Mouse (Mus musculus): ENCODE measurements around the gene Cavin2.
A peak's percentile ranks its signal among the peaks of the same experiment; 100 is the strongest.

The Cavin2 gene

DNA sequence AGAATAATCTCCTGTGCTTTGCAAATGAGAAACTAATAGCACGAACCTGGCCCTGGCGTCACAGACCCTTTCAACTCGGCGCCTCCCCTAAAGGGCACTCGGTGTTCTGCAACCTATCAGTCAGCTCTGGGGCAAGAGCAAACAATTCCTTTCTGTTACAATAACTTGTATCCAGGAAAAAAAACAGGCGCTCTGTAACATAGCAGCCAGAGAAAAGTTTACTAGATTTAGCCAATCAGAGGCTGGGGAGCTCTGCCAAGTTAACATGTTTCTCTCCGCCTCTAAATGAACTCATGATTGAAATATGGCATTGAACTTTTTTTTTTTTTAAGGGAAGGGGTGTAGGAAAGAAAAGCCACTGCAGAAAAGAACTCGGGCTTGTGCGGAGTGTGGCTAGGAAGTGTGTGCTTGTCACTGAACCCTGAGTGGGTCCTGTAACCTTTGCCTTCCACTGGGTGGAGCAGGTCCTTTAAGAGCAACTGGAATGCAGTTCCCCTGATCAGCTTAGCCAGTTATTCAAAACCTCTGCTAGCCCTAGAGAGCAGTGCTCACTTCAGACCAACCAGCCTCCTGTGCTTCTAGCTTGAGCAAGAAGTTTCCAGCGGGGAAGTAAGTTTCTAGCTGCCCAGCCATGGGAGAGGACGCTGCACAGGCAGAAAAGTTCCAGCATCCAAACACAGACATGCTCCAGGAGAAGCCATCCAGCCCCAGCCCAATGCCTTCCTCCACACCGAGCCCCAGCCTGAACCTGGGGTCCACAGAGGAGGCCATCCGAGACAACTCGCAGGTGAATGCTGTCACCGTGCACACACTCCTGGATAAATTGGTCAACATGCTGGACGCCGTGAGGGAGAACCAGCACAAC is at the start of gene Cavin2:
Gene Cavin2, plus strand, starts transcription at position 372 of the 865 bp plus-strand sequence.
- DNase-seq, result peak; percentile 23 to 32

- peak; percentile 34 to 55 for DNase-seq
These were observed 47.5 kb upstream of the Cavin2 start for GRCm38 (mm10) chr1:51241311-51241986.

GRCm38 (mm10) chr1:51243294-51243693 is 45.6 kb upstream of the Cavin2 start:
- peak; percentile 74 to 90 for DNase-seq

GRCm38 (mm10) chr1:51243869-51244268 is 45.1 kb upstream of the Cavin2 start:
- DNase-seq, result peak; percentile 33

DNA sequence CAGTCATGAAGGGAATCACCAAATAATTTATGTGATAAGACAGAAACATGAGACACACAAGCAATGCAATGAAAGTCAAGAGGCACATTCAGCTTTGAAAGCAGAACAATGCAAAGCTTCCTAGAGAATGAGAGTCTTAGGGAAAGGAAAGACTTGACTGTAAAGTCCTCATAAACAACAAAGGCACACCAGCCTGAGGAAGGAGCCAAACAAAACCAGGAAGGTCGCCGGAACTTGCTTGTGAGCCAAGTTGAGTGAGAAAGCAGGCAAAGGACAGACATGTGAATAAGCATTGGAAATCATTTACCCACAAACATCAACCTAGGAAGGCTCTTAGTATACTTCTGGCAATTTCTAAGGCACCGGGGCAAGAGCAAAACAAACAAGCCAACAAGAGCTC is 43.5 kb upstream of the Cavin2 start:
- no peak for DNase-seq

GRCm38 (mm10) chr1:51250302-51250701 is 38.6 kb upstream of the Cavin2 start:
- no peak for DNase-seq

- no peak for DNase-seq
These were observed 23.7 kb upstream of the Cavin2 start for GRCm38 (mm10) chr1:51265118-51265800.

DNA sequence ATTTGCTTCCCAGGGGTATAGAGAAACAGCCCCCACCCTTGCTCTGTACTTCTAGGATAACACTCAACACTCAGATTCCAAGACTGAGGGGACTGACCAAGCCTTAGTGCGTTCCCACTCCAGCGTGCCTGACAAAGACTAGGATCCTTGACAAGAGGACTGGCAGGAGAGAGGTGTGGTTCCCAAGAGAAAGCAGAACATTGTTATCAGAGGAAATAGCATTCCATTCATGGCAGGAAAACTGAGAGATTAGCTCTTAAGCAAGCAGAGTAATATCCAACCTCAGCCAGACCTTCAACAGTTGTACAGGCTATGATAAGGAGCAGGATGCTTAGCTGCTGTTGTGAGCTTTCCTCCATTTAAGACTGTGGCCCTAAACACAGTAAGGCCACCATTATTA is 23.0 kb upstream of the Cavin2 start:
- no peak for DNase-seq

DNA sequence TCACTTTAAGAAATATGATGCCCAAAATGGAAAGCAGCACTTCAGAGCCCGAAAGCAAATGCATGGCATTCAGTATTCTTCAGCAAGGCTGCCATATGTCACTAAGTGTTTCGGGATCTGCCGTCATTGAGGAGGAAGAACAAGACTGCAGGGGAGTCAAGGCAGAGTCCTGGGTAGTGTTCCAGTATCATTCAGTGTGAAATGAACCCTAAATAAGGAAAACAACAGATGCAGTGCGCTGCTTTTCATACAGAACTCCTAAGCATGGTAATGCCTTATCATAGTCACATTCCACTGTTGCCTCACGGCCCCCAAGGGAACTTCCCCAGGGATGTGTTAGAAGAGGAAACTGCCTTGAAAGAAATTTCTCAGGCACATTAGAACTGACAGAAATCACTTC is 21.8 kb upstream of the Cavin2 start:
- DNase-seq, result peak; percentile 19 to 26

GRCm38 (mm10) chr1:51268225-51268624 is 20.7 kb upstream of the Cavin2 start:
- no peak for DNase-seq

- peak; percentile 16 to 24 for DNase-seq
These were observed 18.6 kb upstream of the Cavin2 start for GRCm38 (mm10) chr1:51270196-51270935.

DNA sequence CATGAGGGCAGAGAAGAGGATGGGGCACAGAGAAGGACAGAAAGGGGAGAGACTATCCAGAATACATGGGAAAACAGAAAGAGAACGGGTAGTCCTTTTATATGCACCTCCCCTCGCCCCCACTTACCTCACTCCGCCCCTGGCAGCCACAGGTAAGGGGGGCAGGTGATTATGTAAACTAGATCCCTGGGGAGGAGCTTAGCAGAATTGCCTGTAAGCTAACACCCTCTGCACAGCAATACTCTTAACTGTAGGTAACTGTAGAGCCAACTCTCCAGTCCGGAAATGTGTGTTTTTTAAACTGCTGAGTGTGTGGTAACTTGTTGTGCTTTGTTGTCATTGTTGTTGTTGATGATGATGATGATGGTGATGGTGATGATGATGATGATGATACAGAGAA is 17.1 kb upstream of the Cavin2 start:
- DNase-seq, result no peak

DNA sequence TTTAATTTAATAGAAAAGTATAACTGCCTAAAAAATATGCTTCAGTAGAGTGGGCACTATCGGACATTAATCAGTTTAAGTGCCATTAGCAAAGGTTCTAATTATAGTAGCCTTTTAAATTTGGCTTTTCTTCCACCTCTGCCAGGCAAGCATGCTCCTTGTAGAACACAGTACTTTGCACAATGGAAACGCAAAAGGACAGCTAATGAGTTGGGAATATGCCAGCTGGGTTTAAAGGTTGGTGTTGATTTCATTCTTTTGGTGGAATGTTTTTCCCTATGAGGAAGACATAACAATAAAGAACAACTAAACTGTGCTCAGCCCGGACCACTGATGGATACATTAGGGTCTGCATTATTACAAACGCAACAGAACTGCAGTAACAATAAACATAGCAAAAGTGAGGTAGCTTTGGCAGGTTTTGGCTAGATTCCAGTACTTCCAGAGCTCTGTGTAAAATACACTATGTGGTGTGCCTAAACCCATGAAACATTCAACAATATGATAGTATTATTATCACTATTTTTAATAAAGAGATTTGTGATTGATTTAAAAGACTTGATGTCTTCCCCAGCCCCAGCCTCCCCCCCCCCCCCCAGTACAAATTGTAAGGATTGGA is 16.2 kb upstream of the Cavin2 start:
- DNase-seq, result no peak

- no peak for DNase-seq
These were observed 10.9 kb upstream of the Cavin2 start for GRCm38 (mm10) chr1:51277879-51278567.

DNA sequence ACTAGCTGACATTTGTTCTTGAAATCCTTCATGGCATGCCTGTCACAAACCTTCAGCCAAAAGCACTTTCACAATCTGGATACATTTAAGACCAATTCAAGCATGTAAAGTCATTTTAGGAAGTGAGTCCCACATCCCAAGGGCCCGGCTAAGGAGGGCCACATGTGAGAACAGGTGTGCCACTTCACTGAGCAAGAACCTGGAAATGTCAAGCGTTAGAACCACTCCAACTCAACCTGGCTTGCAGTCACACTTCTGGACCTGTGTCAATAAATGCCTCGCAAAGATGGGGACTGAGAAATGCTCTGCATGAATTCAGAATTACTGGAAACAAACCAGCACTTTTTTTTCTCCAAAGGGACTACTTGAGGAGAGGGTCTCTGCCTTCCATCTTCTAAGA is 725 bp upstream of the Cavin2 start:
- DNase-seq, result peak; percentile 44 to 51

DNA sequence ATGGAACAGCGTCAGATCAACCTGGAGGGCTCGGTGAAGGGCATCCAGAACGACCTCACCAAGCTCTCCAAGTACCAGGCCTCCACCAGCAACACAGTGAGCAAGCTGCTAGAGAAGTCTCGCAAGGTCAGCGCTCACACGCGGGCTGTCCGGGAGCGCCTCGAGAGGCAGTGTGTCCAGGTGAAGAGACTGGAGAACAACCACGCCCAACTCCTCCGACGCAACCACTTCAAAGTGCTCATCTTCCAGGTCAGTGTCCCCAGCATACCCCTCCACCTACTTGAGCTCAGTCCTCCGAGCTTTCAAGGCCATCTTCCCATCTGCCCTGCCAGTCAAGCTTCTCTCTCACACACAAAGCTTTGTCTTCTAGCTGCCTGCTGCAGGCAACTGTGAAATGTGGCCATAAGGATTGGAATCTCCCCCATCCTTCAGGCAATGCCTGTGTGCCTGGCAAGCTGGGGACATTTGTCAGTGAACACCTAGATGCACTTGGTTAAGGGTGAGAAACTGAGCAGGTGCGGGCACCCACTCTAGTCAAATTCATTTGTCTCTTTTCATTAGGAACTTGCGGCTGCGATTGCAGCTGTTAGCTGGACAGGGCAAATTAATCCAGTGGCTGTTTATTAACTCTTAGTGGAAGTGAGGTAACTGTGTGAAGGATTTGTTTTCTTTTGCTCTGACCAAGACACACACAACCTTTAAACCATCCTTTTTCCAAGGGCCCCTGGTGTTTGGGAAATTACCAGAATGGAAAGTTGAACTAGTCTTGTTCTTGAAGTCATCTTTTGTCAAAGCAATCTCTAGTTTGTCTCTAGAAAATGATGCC is 907 bp downstream of the Cavin2 start:
- peak; percentile 40 to 44 for DNase-seq

GRCm38 (mm10) chr1:51290634-51291033 is 1.7 kb downstream of the Cavin2 start:
- DNase-seq, result peak; percentile 87 to 92

- DNase-seq, result peak in 1 of 2 experiments; percentile 21
These were observed 3.4 kb downstream of the Cavin2 start for GRCm38 (mm10) chr1:51292348-51292747.

DNA sequence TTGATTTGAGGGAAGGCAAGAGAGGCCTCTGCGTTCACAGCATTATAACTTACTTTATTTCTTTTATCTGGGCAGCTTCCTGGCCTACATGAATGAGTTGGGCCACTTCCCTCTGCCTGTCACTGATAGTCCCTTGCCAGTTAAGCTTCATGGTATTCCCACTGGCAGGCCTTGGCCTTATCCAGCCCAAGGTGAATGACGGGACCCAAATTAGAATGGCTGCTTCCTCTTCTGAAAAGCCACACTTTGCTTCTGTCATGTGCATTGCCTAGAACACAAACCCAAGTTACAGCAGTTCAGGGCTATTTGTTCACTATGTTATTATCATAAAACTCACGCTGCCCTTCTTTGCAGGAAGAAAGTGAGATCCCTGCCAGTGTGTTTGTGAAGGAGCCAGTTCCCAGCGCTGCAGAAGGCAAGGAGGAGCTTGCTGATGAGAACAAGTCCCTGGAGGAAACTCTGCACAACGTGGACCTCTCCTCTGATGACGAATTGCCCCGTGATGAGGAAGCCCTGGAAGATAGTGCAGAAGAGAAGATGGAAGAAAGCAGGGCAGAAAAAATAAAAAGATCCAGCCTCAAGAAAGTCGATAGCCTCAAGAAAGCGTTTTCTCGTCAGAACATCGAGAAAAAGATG is 11.5 kb downstream of the Cavin2 start:
- DNase-seq, result no peak

GRCm38 (mm10) chr1:51307056-51307455 is 18.1 kb downstream of the Cavin2 start:
- no peak for DNase-seq
